Mouse (Mus musculus): ENCODE results near the gene Sdhd.
"Not testable (repeated sequence)": the region's sequence is repeated elsewhere in the genome, so short reads cannot be mapped to it uniquely, and the experiment has no call there.

Sdhd gene

DNA sequence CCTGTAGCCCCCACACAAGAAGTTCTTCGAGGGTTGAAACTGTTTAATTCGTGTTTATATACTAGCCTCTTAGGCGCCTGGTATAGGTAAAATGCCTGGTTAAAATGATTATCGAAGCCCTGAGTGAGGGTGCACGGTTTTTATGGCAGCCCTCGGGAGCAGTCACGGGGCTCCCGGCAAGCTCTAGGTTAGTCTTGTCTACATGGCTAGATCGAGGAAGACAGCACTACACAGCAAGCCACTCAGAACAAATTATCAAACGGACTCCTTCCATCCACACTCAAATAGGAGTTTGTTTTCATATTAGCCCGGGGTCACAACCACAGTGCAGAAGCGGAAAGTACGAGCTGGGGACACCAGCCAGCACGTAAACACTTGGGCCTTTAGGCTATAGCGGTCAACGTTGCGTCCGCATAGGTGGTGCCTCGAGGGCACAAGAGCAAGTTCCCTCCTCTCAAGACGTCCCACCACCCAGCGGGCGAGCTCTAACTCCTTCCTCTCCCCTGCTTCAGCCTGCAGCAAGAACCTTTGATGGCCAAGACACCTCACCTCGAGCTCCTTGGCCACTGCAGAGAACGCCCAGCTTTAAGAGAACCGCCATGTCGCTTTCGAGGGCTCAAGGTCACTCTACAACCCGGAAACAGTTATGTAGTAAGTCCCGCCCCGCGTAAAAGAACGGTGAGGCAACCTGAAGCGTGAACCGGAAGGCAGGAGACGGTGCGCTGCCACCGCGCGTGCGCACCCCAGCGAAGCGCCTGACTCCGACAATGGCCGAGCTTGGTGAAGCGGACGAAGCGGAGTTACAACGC lies at the start of gene Sdhd, which contains the start of gene Timm8b:
TSS of gene Sdhd (minus strand) at position 624 of the 809 bp plus-strand sequence.
TSS of gene Timm8b (plus strand) at position 722 of the 809 bp plus-strand sequence.
- DNase-seq (ENCODE audit: low read depth, low spot score) = peak; percentile 91

DNA sequence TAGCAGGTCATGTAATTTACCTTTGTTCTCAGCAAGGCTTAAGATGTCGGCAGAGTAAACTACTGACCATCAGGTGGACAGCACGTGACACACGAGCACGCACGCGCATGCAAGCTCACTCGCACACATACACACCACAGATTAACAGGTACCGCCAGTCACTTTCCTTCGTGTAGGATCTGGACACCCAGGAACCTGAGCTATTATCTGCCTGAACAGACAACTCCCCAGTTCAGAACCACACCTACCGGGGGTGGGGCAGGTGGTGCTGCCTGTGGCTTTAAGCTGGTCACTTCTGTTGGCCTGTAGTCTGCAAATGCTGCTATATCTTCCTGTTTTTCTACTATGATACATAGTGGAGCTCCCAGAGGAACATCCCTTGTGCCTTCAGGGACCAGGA lies 46.9 kb upstream of the Sdhd start:
- DNase-seq (ENCODE audit: low read depth, low spot score) = no peak

DNA sequence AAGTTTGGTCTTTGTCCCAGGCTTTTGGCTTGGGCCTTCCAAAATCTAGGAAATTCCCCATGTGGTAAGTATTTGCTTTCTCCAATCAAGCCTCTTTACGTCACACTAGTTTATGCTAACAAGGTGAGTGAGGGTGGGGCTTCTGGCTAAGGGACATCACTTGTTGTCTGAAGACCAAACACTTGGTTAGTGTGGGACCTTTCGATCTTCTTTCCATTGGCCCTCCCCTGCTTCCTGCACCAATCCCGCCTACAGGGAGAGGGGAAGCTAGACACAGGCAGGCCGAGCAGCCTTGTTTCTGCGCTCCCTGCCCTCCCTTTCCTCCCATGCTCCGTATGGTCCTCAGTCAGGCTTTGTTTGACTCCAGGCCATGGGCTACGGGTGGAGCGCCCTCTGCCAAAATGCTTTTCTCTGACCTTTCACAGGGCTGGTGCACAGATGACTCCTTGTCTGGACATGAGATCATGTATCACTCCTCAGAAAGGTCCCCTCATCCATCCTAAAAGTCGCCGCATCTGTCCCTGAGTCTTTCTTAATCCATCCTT lies 43.3 kb upstream of the Sdhd start:
- DNase-seq (ENCODE audit: low read depth, low spot score) = no peak

DNA sequence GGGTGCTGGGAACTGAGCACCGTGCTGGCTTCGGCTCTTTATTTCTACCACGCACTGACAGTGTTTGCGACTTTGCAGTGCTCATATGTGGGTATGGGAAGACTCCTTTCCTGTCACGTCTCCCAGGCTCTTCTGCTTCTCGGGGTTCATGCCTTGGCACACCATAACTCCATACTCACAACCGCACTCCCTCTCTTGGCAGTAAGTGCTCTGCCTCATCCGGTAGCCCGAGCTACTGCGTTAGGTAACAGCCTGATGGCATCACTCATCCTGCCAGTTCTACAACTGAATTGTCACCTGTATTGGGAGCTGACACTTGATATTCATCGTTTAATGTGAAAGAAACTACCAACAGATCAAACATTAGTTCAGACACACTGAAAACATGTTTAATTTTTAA lies 30.7 kb upstream of the Sdhd start:
- DNase-seq (ENCODE audit: low read depth, low spot score) = no peak

DNA sequence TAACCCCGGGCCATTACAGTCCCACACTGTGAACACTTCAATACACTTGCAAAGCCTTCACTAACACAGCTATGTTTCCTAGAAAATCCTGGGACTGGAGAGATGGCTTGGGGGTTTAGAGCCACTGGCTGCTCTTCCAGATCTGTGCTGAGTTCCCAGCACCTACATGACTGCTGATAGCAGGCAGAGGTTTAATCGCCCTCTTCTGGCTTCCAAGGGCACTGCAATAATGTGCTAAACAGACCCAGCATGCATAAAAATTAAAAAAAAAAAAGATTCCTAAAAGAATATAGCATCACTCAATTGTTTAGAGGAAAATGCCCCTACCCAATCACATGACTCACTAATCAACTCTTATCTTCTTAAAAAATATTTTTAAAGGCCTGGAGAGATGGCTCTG lies 29.4 kb upstream of the Sdhd start:
- DNase-seq (ENCODE audit: low read depth, low spot score) = no peak

DNA sequence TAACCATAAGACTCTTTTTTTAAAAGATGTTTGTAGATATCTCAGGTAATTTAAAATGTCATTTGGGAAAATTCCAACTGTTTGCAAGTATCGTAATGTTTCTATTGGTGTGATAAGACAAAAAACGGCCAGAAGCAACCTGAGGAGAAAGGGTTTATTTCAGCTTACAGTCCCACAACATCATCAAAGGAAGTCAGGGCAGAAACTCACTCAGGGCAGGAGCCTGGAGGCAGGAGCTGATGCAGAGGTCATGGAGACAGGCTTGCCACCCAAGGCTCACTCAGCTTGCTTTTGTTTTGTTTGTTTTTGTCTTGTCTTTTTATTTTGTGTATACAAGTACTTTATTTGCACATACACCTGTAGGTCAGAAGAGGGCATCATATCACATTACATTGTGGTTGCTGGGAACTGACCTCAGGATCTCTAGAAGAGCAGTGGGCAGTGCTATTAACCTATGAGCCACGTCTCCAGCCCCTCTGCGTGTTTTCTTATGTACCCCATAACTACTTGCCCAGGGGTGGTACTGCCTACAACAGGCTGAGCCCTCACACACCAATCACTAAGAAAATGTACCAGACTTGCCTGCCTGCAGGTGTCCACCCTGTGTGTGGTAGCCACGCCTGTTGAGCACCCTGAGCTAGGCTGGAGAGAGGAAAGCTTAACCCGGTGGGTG lies 28.5 kb upstream of the Sdhd start:
- DNase-seq (ENCODE audit: low read depth, low spot score) = no peak

DNA sequence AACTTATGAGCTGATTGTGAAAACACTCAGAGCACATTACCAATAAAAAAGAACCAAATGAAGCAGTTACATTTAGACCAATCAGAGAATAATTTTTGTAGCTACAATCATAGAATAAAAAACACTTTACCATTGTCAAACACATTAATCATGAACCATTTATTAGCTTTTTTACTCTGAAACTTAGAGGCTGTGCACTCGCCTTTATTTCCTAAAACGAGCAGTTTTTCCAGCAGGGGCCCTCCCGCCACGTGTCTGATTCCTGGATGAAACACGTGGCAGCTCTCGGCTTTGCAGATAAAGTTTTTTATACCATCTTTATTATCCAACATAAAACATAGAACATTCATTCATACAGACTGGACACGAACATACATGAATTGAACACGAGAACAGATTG lies 27.3 kb upstream of the Sdhd start:
- DNase-seq (ENCODE audit: low read depth, low spot score) = not testable (repeated sequence)

DNA sequence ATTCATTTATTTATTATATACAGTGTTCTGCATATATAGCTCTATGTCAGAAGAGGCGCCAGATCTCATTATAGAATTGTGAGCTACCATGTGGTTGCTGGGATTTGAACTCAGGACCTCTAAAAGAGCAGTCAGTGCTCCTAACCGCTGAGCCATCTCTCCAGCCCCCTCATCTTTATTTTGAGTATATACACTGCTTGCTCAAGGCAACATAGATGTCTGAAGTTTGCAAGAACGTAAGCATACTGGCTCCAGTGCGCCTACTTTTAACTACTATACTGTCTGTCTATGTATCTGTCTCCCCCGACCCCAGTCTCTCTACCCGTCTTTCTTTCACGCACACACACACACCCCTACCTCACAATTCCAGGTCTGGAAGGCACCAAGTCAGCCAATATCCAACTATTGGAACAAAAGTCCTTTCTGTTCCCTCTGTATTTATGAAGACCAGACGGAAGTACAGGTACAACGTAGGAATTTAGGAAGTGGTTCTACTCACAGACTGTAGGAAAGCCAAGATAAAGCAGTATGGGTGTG lies 14.2 kb upstream of the Sdhd start:
- DNase-seq (ENCODE audit: low read depth, low spot score) = no peak

DNA sequence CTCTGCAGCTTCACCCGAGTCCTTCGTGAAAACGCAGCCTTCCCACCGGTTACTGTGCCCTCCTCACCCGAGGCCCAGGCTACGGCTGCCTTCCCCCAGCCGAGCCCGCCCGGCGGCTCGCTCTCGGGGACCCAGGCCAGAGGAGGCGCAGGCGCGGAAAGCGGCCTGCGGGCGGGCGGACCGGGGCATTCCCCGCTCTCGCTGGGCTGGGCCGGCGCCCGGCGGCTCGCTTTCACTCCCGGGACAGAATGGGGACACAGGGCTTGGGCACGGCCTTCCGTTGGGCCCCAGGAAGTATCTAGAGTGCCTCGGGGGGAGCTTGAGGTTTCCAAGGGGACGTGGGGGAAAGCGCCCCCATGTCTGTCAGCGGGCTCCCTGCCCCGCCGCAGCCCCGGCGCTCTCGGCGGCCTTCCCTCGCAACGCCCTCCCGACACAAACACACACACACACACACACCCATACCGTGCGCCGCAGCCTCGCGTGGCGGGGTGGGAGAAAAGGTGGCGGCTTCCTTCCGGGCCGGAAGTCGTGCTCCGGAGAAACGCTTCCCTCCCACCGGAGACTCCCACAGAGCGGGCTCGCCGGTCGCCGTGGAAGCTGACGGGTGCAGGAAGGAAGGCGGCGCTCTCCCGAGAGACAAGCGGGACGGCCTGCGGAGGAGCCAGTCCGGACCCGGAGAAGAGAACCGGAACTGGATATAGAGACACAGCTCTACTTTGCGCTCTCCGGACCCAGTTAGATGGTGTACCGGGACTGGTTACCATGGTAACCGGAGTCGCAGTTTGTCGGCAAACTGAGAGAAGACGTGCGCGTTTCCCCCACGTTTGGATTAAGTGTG lies 13.4 kb upstream of the Sdhd start, which contains the start of the genes Pih1d2 and Nkapd1:
TSS of gene Pih1d2 (plus strand) at position 556 of the 838 bp plus-strand sequence.
TSS of gene Nkapd1 (minus strand) at position 699 of the 838 bp plus-strand sequence.
- peak; percentile 84 for DNase-seq (ENCODE audit: low read depth, low spot score)

DNA sequence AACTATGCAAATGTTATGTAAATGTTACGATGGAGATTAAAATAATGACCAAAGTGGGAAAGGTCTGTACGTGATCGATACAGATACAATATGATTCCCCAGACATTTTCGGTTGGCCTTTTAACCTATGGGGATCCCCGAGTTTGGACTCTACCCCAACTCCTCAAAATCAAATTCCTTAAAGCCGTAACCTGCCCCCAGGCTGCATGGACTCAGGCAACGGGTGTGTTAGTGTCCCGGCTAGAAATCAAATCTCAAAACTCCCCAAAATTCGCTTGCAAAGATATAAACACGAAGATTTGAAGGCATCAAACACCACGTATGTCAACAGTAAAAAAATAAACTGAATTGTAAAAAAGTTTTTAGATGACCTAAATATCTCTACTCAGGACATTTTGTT lies 12.5 kb upstream of the Sdhd start:
- DNase-seq (ENCODE audit: low read depth, low spot score) = no peak

DNA sequence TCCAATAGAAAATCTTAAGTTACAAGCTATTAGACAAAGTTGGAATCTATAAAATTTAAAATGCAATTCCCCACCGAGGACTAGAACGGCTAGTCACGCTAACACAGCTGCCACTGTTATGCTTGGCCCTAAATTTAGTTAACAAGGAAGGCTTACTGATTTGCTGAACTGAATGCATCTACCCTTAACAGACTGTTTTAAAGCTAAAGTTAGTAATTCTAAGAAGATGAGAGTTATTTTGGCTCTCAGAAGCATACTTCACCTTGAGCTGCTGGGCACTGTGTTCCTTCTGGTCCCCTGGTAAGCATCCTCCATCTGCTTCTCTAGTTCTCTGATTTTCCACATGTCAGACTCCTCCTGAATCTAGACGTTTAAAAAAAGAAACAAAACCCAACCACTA lies 8.5 kb upstream of the Sdhd start:
- no peak for DNase-seq (ENCODE audit: low read depth, low spot score)

DNA sequence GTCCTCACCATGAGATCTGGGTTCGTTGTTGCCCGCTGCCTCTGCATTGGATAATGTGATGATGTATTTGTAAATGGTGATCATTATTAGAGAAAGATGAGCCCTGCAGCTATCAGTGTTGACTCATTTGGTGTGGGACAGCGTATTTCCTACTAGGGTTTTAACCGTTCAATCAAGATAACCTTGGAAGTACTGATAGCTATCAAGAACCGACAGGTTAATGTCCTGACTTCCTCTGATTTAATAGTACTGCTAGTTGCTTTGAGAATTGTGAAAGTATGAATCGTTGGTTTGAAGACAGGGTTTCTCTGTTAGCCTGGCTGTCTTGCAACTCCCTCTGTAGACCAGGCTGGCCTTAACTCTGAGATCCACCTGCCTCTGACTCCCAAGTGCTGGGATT lies 726 bp upstream of the Sdhd start:
- no peak for DNase-seq (ENCODE audit: low read depth, low spot score)

DNA sequence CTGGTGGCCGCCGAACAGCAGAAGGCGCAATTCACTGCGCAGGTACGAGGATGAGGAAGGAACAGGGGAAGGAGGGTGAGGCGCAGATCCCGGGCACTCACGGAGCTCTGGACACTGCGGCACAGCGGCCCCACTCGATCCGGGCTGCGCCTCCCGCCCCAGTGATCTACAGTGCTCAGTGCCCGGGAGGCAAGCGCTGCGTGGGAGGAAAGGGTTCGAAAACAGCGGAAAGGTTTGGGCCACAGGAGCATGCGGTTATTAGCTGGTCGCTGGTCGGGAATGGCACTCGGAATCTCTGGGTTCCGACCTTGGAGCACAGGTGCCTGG lies 349 bp upstream of the Sdhd start:
- no peak for DNase-seq (ENCODE audit: low read depth, low spot score)

DNA sequence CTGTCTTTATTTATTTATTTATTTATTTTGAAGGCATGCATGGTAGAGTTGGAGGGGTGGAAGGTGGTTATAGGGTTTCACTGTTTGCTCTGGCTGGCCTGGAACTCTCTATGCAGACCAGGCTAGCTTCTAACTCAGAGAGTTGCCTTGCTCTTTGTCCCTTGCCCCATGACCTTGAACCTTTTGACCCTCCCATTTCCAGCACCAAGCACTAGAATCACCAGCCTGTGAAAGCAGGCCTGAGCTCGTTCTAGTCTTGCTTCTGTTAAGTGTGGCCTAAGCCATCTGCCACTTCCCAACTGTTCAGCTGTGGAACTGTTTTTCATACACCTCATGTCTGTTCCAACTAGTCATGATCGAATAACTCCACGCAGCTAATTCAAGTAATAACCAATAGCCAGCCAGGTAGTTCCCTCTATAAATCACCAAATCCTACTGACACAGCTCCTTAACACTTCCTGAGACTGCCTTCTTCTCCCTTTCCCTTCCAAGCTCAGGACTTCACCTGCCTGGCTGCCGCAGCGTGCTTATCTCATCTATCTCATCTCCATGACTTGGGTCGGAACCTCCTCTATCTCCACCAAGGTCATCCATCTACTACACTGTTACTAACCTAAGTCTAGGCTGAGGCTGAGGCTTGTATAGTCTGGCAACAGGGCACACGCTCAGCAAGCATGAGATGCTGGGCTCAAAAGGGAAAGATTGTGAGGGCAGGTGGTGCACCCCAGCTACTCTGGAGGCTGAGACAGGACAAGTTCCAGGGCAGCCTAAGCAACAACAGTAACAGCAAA lies 1.4 kb downstream of the Sdhd start:
- no peak for DNase-seq (ENCODE audit: low read depth, low spot score)

DNA sequence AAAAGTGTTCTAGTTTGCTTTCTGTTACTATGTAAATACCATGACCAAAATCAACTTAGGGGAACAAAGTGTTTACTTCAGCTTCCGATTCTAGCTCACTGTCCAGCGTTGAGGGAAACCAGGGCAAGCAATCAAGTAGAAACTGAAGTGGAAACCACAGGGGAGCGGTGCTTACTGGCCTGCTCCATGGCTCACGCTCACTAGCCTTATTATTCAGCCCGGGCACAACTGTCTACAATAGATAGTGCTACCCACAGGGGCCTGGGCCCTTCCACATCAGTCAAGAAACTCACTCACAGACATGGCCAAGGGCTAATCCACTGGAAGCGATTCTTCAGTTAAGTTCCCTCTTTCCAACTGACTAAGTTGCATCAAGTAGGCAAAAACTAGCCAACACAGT lies 2.1 kb downstream of the Sdhd start:
- no peak for DNase-seq (ENCODE audit: low read depth, low spot score)

DNA sequence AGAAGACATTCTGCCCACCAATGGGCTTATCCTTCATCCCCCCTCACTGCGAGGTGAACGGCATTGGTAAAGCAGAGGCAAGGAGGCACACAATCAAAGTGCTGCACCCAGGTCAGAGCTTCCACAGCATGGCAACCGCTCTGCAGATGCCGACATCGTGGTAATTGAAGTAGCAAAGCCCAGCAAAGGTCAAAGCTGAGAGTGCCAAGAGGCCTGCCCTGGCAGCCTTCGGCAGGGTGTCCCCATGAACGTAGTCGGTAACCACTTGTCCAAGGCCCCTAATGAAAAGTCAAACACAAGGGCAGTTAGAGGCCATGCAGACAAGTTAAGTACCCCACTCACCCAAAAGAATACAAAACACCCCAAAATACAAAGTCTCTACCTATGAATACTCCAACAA lies 6.6 kb downstream of the Sdhd start:
- DNase-seq (ENCODE audit: low read depth, low spot score) = no peak

DNA sequence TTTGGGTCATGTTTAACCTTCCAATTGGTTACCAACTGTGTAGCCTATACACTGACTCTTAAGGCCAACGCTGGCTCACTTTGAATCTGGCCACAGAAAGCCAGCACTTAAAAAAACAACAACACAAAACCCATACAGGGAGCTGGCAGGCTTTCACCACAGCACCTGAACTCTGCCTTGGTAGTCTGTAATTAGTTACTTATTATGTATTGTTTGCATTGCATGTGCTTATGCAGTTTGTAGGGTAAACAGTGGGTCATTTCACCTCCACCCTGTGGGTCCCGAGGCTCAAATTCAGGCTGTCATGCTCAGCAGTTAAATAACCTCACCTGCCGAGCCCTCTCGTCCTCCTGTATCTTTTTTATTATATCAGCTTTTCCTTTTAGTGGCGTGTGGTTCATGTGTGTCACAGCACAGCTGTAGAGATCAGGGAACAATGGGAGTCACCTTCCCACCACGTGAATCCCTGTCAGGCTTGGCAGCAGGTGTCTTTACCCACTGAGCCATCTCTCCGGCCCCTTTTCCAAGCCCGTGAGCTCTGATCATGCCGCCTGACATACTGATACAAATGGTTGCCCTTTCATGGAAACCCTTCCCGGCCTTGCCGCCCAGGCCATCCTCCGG lies 8.7 kb downstream of the Sdhd start:
- no peak for DNase-seq (ENCODE audit: low read depth, low spot score)

DNA sequence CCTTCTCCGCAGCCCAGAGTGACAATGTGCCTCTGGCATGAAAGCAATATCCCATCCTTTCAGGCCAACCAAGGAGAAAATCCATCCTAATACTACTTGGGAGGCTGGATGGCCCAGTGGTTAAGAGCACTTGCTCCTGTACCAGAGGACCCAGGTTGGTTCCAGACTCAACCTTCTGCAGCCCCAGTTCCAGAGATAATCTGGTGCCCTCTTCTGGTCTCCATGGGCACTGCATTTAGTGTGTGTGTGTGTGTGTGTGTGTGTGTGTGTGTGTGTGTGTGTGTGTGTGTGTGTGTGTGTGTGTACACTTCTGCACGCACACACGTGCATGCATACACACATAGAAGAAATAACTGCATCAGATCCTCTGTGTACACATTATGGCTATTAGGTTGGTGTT lies 10.1 kb downstream of the Sdhd start:
- no peak for DNase-seq (ENCODE audit: low read depth, low spot score)

DNA sequence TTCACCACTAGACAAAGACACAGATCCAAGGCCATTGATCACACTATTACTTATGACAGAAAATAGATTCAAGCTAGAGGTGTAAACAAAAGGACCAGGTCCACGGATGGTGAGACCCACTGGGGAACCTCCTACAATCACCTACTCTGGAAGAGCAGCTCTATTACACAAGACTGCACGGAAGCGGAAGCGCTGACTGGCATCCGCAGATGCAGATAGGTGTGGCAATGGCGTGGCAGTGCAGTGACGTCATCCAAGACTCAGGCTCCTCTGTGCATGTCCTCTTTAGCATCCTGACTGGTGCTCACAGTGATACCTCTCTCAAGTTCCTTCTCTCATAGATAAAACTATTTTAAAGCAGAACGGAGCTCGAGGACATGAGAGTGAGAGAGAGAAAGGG lies 10.7 kb downstream of the Sdhd start:
- no peak for DNase-seq (ENCODE audit: low read depth, low spot score)

DNA sequence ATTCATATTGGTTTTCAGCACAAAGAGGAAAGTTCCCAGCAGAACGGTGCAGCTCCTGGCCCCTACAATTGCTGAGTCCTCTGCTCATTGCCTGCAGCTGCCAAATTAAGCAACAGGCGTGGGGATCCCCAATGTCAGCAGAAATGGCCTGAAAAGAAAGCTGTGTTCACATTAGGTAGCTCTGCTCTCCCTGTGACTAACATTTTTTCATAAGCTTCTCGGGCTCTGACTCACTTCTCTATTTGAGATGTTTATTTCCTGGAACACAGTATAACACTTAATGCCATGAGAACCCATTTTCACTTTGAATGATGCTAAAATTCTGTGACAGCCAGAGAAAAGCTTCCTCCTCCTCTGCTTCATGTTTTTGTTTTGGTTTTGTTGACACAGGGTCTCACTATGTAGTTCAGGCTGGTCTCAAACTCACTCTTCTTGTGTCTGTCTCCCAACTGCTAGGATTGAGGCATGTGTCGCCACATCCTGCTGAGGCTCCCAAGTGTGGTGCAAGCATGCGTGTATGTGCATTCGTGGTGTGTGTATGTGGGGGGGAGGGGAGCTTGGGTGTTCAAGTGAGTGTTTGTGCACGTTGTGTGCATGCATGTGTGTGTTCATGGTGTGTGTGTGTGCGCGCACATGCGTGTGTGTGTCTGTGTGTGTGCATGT lies 12.6 kb downstream of the Sdhd start:
- DNase-seq (ENCODE audit: low read depth, low spot score) = no peak

Data from embryo, embryonic 11.5 days (tissue).